Mouse (Mus musculus) layer of hippocampus, adult 11-12 months (tissue): ENCODE results near the gene Unc13d.
"Not testable (repeated sequence)": the region's sequence is repeated elsewhere in the genome, so short reads cannot be mapped to it uniquely, and the experiment has no call there.

Source experiments
- DNase-seq: peaks from one replicate; pipeline ENCODE4 v3.0.0; 2022; ENCODE audit warnings: low spot score

Unc13d gene

GRCm38 (mm10) chr11:116021328-116022220, 56.2 kb downstream of the Unc13d start:
- no peak for DNase-seq

- no peak for DNase-seq
These were observed 57.2 kb downstream of the Unc13d start for GRCm38 (mm10) chr11:116020519-116020922.

- no peak for DNase-seq
These were observed 57.8 kb downstream of the Unc13d start for GRCm38 (mm10) chr11:116019976-116020411.

GRCm38 (mm10) chr11:116019360-116019791, 58.4 kb downstream of the Unc13d start:
- DNase-seq = no peak

- DNase-seq = not testable (repeated sequence)
These were observed 58.9 kb downstream of the Unc13d start for GRCm38 (mm10) chr11:116018867-116019266.

- DNase-seq = no peak
These were observed 59.7 kb downstream of the Unc13d start for GRCm38 (mm10) chr11:116018106-116018505.

- no peak for DNase-seq
These were observed 62.9 kb downstream of the Unc13d start for GRCm38 (mm10) chr11:116014821-116015220.

GRCm38 (mm10) chr11:116012262-116012947, 65.4 kb downstream of the Unc13d start, which contains the start of gene Galk1:
TSS of gene Galk1 (minus strand) at chr11:116012719.
- peak; percentile 86 for DNase-seq
